Mouse (Mus musculus) adrenal gland, adult (tissue): Measurements from ENCODE around the gene Slc5a4a.
A peak's percentile ranks its signal among the peaks of the same experiment; 100 is the strongest.

Source experiments
- DNase-seq, 2 experiments: peaks; one replicate each; pipeline ENCODE4 v3.0.0; 2022 to 2023; ENCODE audit warnings: low spot score in 1 of 2; ENCODE audit not compliant: inconsistent age in 2 of 2

Slc5a4a gene

GRCm38 (mm10) chr10:76217056-76217455 is 69.8 kb downstream of the Slc5a4a start:
- DNase-seq: no peak

- DNase-seq: no peak
These were observed 71.0 kb downstream of the Slc5a4a start for GRCm38 (mm10) chr10:76218240-76218639.

GRCm38 (mm10) chr10:76225944-76226343 is 78.7 kb downstream of the Slc5a4a start:
- DNase-seq: no peak

- no peak for DNase-seq
These were observed 82.4 kb downstream of the Slc5a4a start for GRCm38 (mm10) chr10:76229627-76230026.

- DNase-seq: peak; percentile 95 to 97
These were observed 90.3 kb downstream of the Slc5a4a start, which contains the start of gene Prmt2 for GRCm38 (mm10) chr10:76237341-76238225. Gene Prmt2 (minus strand): TSS chr10:76237865.
